Mouse (Mus musculus) urinary bladder, postnatal 10 days (tissue): ENCODE results near the gene Gm20870.
"Not testable (repeated sequence)": the region's sequence is repeated elsewhere in the genome, so short reads cannot be mapped to it uniquely, and the experiment has no call there.

Experiments
- DNase-seq: peaks from one replicate; pipeline ENCODE4 v3.0.0; 2022; ENCODE audit warnings: low spot score

Gene Gm20870

DNA sequence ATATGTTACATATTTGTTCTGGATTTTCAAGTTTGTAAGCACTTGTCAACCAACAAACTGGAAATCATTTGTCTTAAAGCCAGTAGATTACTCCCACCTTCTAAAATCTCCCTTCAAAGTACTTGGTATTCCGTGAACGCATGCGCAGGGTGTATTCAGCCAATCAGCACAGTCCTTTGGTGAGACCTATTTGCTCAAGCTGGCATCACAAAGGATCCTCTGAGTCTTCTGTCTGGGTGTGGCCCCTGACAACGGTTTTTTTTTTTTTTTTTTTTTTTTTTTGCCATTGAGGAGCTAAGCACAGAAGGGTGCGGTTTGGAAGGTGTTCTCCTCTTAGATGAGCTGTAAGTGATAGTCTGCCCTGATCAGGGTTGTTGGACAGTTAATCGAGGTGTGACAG is at the start of gene Gm20870:
Gene Gm20870 (plus strand): TSS at position 301 of the 400 bp plus-strand sequence.
- not testable (repeated sequence) for DNase-seq
